Mouse (Mus musculus): ENCODE measurements around the gene Hs3st2.
"Not testable (repeated sequence)": the region's sequence is repeated elsewhere in the genome, so short reads cannot be mapped to it uniquely, and the experiment has no call there.

Hs3st2 gene

DNA sequence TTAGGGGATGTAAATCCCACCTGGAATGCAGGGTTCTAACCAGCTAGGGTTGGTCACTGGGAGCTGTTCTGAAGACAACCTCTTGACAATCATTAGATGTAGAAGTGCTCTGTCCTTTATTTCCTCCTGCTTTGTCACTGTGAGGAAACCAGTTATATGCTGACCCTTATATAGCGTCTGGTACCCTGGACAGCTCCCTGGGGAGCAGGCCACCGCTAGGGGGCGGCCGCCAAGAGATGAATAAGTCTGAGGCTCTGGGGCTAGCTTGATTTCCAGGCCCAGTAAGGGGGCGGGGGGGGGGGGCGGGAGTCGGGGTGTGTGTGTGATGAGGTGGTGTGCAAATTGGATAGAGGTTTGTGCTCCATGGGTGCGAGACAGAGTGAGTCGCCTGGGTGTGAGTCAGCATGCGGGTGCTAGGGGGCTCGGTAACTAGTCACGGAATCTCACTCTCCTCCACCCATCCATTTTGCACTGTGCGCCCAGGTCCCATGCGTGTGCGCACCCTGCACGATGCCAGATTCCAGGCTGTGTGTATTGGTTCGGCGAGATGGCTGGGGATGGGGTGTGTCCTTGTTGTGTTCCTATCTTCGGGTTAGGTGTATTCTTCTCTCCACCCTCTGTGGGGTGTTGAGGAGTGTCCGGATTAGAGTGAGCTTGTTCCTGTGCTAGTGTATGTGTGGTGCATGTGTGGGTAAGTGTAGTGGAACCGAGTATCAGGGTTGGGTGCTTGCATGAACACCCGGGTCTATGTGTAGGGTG lies at the start of gene Hs3st2:
Gene Hs3st2, plus strand, starts transcription at position 635 of the 759 bp plus-strand sequence.
- no peak for DNase-seq

GRCm38 (mm10) chr7:121348284-121348963 lies 43.2 kb upstream of the Hs3st2 start:
- DNase-seq, result no peak

- no peak for DNase-seq
Measured at GRCm38 (mm10) chr7:121351688-121352087, 40.0 kb upstream of the Hs3st2 start.

- DNase-seq, result not testable (repeated sequence)
Measured at GRCm38 (mm10) chr7:121361448-121361847, 30.2 kb upstream of the Hs3st2 start.

DNA sequence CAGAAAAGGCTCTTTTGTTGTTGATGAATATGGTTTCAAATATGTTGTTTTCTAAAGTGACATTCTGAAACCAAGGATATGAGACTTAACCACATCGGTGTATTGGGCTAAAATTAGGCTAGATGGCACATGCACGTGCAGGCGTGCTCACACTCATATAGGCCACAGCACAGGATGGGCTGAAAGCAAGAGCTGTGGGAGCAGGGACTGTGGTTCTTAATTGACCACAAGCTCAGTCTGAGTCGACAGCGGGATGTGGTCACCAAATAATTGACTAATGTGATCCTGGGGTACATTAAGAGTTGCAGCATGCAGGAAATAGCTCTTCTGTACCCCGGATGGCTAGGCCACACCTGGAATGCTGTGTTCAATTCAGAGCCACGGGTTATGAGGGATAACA lies 26.1 kb upstream of the Hs3st2 start:
- DNase-seq, result no peak

DNA sequence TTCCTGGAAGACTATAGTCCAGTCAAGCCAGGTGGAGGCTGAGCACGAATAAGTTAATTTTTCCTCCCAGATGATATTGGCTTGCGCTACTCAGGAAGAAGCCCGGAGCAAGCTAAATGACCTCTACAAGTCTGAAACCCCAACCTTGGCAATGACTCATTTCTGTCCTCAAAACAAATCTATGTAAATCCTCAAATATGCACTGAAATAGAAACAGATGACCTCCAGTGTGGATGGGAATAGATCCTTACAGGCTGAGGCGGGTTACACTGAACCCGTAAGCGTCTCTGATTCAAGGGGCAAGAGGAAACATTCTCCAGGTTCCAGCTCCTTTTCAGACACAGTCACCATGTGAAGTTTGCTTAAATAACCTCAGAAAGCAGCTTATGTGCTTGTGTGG lies 24.5 kb upstream of the Hs3st2 start:
- DNase-seq, result no peak

DNA sequence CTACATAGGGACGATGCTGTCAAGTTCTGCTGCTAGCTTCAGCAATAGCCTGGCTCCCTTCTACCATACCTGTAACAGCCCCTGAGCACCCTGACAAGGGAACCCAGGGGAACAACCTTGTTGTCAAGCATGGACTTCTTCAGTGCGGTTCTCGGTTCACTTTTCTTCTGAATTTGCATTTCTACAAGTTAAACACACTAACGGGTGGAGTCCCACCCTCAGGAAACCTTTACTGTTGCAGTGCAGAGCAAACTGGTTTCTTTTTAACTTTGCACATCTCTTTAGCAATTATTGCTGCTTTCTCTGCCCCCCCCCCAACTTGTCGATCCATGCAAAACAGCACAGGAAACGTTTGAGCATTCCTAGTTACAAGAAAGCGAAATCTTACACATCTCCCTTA lies 19.7 kb upstream of the Hs3st2 start:
- DNase-seq, result no peak

DNA sequence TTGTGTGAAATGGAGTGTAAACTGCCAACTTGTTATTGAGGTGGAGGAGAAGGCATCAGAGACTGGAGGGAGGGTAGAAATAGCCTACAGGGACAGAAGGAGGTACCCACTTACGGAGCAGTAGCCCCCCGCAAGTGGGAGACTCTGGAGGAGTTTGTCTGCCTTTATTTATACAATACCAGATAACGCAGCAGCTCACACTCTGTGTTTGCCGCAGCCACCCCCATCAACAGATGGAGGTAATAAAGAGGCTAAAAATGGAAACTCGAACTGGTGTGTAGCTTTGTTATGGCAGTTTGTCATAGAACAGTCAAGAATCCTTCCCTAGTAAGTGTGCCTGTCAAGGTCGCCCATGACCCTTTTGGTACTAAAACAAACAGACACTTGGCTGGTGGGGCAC lies 16.2 kb upstream of the Hs3st2 start:
- no peak for DNase-seq

GRCm38 (mm10) chr7:121378942-121379341 lies 12.7 kb upstream of the Hs3st2 start:
- DNase-seq, result no peak

- DNase-seq, result no peak
Measured at GRCm38 (mm10) chr7:121391984-121392739, 503 bp downstream of the Hs3st2 start.

DNA sequence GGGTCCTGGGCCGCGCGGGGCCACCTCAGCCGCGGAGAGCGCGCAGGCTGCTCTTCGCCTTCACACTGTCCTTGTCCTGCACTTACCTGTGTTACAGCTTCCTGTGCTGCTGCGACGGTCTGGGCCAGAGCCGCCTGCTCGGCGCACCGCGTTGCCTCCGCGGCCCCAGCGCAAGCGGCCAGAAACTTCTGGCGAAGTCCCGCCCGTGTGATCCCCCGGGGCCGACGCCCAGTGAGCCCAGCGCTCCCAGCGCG lies 1.0 kb downstream of the Hs3st2 start:
- DNase-seq, result no peak

DNA sequence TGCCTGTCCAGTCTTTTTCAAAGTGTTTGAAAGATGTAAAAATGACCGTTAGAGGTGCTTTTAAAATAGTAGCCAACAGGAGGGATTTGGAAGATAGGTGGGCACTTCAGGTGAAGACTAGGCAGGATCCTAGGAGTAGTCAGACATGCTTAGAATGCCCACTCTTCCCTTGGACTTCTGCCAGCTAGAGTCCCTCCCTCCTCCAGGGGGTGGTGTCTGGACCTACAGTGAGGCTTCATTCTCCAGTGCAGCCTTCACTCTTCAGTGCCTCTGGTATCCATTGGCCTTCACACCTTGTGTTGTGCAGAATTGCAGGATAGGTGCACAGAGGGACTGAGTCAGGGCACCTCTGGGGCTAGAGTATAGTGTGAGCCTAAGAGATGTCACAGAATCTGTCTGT lies 2.2 kb downstream of the Hs3st2 start:
- no peak for DNase-seq

- DNase-seq, result no peak
Measured at GRCm38 (mm10) chr7:121394875-121395274, 3.2 kb downstream of the Hs3st2 start.

GRCm38 (mm10) chr7:121410716-121411506 lies 19.3 kb downstream of the Hs3st2 start:
- DNase-seq, result no peak

GRCm38 (mm10) chr7:121411507-121411898 lies 19.8 kb downstream of the Hs3st2 start:
- no peak for DNase-seq

DNA sequence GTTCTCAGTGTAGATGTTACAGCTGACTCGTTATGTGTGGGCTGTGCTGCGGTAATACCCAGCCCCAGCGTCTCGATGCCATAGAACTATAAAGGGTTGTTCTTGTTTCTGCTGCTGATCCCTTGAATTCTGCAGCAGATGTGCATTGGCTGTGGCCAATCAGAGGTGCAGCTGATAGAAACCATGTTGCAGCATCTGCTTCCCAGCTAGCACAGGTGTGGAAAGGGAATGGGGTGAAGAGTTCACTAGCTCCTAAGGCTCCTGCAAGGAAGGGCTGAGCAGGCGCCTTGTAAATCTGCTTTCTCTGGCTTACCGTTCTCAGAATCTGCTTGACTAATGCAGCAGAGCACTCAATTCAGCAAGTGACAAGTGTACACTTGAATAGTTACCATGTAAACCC lies 45.2 kb downstream of the Hs3st2 start:
- DNase-seq, result no peak

GRCm38 (mm10) chr7:121441186-121441585 lies 49.5 kb downstream of the Hs3st2 start:
- DNase-seq, result no peak

DNA sequence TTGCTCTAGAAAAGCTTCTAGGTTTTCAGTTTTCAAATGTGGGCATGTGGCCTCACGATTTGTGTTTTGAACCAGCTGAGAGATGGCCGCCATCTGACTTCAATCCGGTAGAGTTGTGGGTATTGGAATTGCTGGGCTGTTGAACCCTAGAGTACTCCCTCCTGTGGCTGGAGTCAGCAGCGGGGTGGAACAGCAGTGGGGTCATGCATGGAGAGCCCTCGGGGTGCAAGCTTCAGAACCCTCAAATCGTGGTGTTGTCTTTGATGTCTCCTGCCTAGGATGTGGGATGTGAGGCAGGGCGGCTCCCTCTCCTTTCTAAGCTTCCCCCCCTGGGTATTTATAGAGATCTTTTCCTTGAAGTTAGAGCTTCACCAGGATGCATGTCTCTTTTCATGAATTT lies 52.7 kb downstream of the Hs3st2 start:
- DNase-seq, result no peak

DNA sequence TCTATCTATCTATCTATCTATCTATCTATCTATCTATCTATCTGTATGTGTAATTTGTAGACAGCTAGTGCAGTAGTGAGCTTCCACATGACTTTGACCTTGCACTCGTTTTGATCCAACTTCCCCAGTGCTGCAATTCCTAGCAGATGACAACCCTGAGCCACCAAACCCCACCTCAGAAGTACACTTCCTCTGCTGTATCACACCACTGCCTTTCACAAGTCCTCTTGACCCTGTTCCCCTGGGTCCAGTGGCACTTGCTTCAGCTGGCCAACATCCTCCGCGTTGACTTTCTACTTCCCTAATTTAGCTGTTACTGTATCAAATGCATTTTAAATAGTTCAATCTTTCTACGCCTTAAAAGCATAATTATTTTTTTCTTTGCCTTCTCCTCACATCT lies 54.6 kb downstream of the Hs3st2 start:
- no peak for DNase-seq

- no peak for DNase-seq
Measured at GRCm38 (mm10) chr7:121450951-121451843, 59.5 kb downstream of the Hs3st2 start.

GRCm38 (mm10) chr7:121456716-121457115 lies 65.1 kb downstream of the Hs3st2 start:
- DNase-seq, result no peak

- no peak for DNase-seq
Measured at GRCm38 (mm10) chr7:121458075-121458474, 66.4 kb downstream of the Hs3st2 start.
